Mouse (Mus musculus): ENCODE results near the gene Cpb2. TPM values are rescaled to one million over a fixed set of nuclear protein-coding genes. Genes with fewer than 3 reads are reported as not detected.

Gene Cpb2
- polyA plus RNA-seq (2012; fragmentation: generic; extraction: Trizol) = not detected
- long read RNA-seq, experiment 1 = 0 reads
- long read RNA-seq, experiment 2 = 0 reads

GRCm38 (mm10) chr14:75242087-75242486 lies at the start of gene Cpb2:
Gene Cpb2 (plus strand): TSS chr14:75242287.
- no peaks in the 10 kb centered on the region for H3K79me3 ChIP-seq (ENCODE audit: low read depth)
- no peaks in the 10 kb centered on the region for H3K36me3 ChIP-seq (ENCODE audit: control insufficient read depth, insufficient read depth)
- no peak for TF ChIP-seq MAX (IDR thresholded peaks at IDR 0.05)
- no peak for TF ChIP-seq MYOG (IDR thresholded peaks at IDR 0.05; ENCODE audit: control insufficient read depth, extremely low read depth, insufficient read length)
- TF ChIP-seq MYOD1 (IDR thresholded peaks at IDR 0.05; ENCODE audit: control insufficient read depth, insufficient read length, low read depth) = no peak
- no peak for TF ChIP-seq USF1 (IDR thresholded peaks at IDR 0.05; ENCODE audit: low read depth)
- no peak for TF ChIP-seq FOSL1 (IDR thresholded peaks at IDR 0.05; ENCODE audit: insufficient read depth, low read length, poor library complexity, severe bottlenecking)
- TF ChIP-seq CEBPB (IDR thresholded peaks at IDR 0.05; ENCODE audit: low read depth) = no peak
- no peak for TF ChIP-seq CTCF (IDR thresholded peaks at IDR 0.05; ENCODE audit: control insufficient read depth, insufficient read depth, insufficient read length)
- no peaks in the 10 kb centered on the region for H3K79me2 ChIP-seq (ENCODE audit: control insufficient read depth, insufficient read depth)
- H3K4me3 ChIP-seq (ENCODE audit: insufficient read depth, poor library complexity, severe bottlenecking) = no peak within 1 kb of the TSS
- no peaks in the 10 kb centered on the region for H3K27me3 ChIP-seq (ENCODE audit: control insufficient read depth, insufficient read depth, insufficient read length)
- no peak within 1 kb of the TSS for H3ac ChIP-seq (ENCODE audit: control insufficient read depth, insufficient read length, low read depth)

- H3K4me3 ChIP-seq (ENCODE audit: insufficient read depth, poor library complexity, severe bottlenecking) = no peak overlapping the region
- H3K36me3 ChIP-seq (ENCODE audit: control insufficient read depth, insufficient read depth) = no peaks in the 10 kb centered on the region
- H3K79me2 ChIP-seq (ENCODE audit: control insufficient read depth, insufficient read depth) = no peaks in the 10 kb centered on the region
- no peak overlapping the region for H3ac ChIP-seq (ENCODE audit: control insufficient read depth, insufficient read length, low read depth)
- peaks cover 12% of the 10 kb centered on the region for H3K27me3 ChIP-seq (ENCODE audit: control insufficient read depth, insufficient read depth, insufficient read length)
- H3K79me3 ChIP-seq (ENCODE audit: low read depth) = no peaks in the 10 kb centered on the region
- TF ChIP-seq MYOG (IDR thresholded peaks at IDR 0.05; ENCODE audit: control insufficient read depth, extremely low read depth, insufficient read length) = no peak
- TF ChIP-seq CEBPB (IDR thresholded peaks at IDR 0.05; ENCODE audit: low read depth) = no peak
- TF ChIP-seq USF1 (IDR thresholded peaks at IDR 0.05; ENCODE audit: low read depth) = no peak
- TF ChIP-seq CTCF (IDR thresholded peaks at IDR 0.05; ENCODE audit: control insufficient read depth, insufficient read depth, insufficient read length) = no peak
- TF ChIP-seq MYOD1 (IDR thresholded peaks at IDR 0.05; ENCODE audit: control insufficient read depth, insufficient read length, low read depth) = no peak
- no peak for TF ChIP-seq MAX (IDR thresholded peaks at IDR 0.05)
- no peak for TF ChIP-seq FOSL1 (IDR thresholded peaks at IDR 0.05; ENCODE audit: insufficient read depth, low read length, poor library complexity, severe bottlenecking)
Observed at GRCm38 (mm10) chr14:75192427-75192826, 49.7 kb upstream of the Cpb2 start.

DNA sequence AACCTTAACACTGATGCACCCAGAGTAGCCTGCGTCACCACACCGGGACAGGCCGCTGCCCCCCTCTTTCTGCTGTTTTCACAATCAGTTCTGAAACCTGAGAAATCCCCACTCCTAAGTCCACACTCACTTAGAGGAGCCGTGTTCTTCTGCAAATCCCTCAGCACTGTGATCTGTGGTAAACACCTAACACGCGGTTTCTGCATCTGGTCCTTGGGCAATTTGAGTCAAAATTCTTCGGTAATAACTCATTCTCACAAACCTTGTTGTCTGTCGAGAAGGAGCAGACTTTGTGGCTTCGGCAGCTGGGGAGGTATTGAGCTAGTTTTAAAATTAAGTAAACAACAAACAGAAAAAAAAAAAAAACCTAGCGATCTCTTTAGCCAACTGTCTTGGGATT lies 49.2 kb upstream of the Cpb2 start:
- no peak for TF ChIP-seq CTCF (IDR thresholded peaks at IDR 0.05; ENCODE audit: control insufficient read depth, insufficient read depth, insufficient read length)
- no peak for TF ChIP-seq MAX (IDR thresholded peaks at IDR 0.05)
- no peak for TF ChIP-seq FOSL1 (IDR thresholded peaks at IDR 0.05; ENCODE audit: insufficient read depth, low read length, poor library complexity, severe bottlenecking)
- TF ChIP-seq USF1 (IDR thresholded peaks at IDR 0.05; ENCODE audit: low read depth) = no peak
- TF ChIP-seq MYOD1 (IDR thresholded peaks at IDR 0.05; ENCODE audit: control insufficient read depth, insufficient read length, low read depth) = no peak
- no peak for TF ChIP-seq CEBPB (IDR thresholded peaks at IDR 0.05; ENCODE audit: low read depth)
- TF ChIP-seq MYOG (IDR thresholded peaks at IDR 0.05; ENCODE audit: control insufficient read depth, extremely low read depth, insufficient read length) = no peak

DNA sequence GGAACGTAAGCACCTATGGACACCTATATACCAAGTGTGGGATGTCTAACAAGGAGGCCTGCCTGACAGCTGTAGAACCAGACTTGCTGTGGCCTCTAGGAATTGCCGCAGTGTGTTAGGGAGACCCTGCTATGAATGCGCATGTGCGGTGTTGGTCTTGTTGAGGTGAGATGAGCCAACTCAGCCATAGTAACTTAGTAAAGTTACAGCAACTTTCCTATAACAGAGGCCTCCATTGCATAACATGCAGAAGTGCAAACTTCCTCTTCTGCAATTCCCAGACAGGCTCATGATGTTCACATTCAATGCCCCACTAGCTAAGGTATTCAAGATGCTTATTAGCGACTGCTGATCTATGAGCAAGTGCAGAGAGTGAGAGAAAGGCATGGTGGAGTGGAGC lies 46.6 kb upstream of the Cpb2 start:
- Histone ChIP-seq H3K79me3 (ENCODE audit: low read depth) (no peaks in the 10 kb centered on the region), H3K36me3 (ENCODE audit: control insufficient read depth, insufficient read depth) (no peaks in the 10 kb centered on the region), H3K79me2 (ENCODE audit: control insufficient read depth, insufficient read depth) (no peaks in the 10 kb centered on the region), H3ac (ENCODE audit: control insufficient read depth, insufficient read length, low read depth) (no peak overlapping the region), H3K27me3 (ENCODE audit: control insufficient read depth, insufficient read depth, insufficient read length) (peaks cover 12% of the 10 kb centered on the region), H3K4me3 (ENCODE audit: insufficient read depth, poor library complexity, severe bottlenecking) (no peak overlapping the region)
- TF ChIP-seq MAX (IDR thresholded peaks at IDR 0.05) (no peak), MYOG (IDR thresholded peaks at IDR 0.05; ENCODE audit: control insufficient read depth, extremely low read depth, insufficient read length) (no peak), CEBPB (IDR thresholded peaks at IDR 0.05; ENCODE audit: low read depth) (no peak), USF1 (IDR thresholded peaks at IDR 0.05; ENCODE audit: low read depth) (no peak), FOSL1 (IDR thresholded peaks at IDR 0.05; ENCODE audit: insufficient read depth, low read length, poor library complexity, severe bottlenecking) (no peak), CTCF (IDR thresholded peaks at IDR 0.05; ENCODE audit: control insufficient read depth, insufficient read depth, insufficient read length) (no peak), MYOD1 (IDR thresholded peaks at IDR 0.05; ENCODE audit: control insufficient read depth, insufficient read length, low read depth) (no peak)

More for the DNA sequence above, 49.2 kb upstream of the Cpb2 start:
- Histone ChIP-seq H3ac (ENCODE audit: control insufficient read depth, insufficient read length, low read depth) (no peak overlapping the region), H3K79me2 (ENCODE audit: control insufficient read depth, insufficient read depth) (no peaks in the 10 kb centered on the region), H3K79me3 (ENCODE audit: low read depth) (no peaks in the 10 kb centered on the region), H3K4me3 (ENCODE audit: insufficient read depth, poor library complexity, severe bottlenecking) (no peak overlapping the region), H3K27me3 (ENCODE audit: control insufficient read depth, insufficient read depth, insufficient read length) (peaks cover 12% of the 10 kb centered on the region), H3K36me3 (ENCODE audit: control insufficient read depth, insufficient read depth) (no peaks in the 10 kb centered on the region)

- TF ChIP-seq MYOG (IDR thresholded peaks at IDR 0.05; ENCODE audit: control insufficient read depth, extremely low read depth, insufficient read length) = no peak
- Histone ChIP-seq H3K79me2 (ENCODE audit: control insufficient read depth, insufficient read depth) (no peaks in the 10 kb centered on the region), H3K36me3 (ENCODE audit: control insufficient read depth, insufficient read depth) (no peaks in the 10 kb centered on the region), H3ac (ENCODE audit: control insufficient read depth, insufficient read length, low read depth) (no peak overlapping the region), H3K27me3 (ENCODE audit: control insufficient read depth, insufficient read depth, insufficient read length) (peaks cover 12% of the 10 kb centered on the region), H3K79me3 (ENCODE audit: low read depth) (no peaks in the 10 kb centered on the region), H3K4me3 (ENCODE audit: insufficient read depth, poor library complexity, severe bottlenecking) (no peak overlapping the region)
Observed at GRCm38 (mm10) chr14:75197027-75197426, 45.1 kb upstream of the Cpb2 start.

- no peak for TF ChIP-seq CTCF (IDR thresholded peaks at IDR 0.05; ENCODE audit: control insufficient read depth, insufficient read depth, insufficient read length)
- no peak for TF ChIP-seq USF1 (IDR thresholded peaks at IDR 0.05; ENCODE audit: low read depth)
- no peak for TF ChIP-seq MYOD1 (IDR thresholded peaks at IDR 0.05; ENCODE audit: control insufficient read depth, insufficient read length, low read depth)
- no peak for TF ChIP-seq MAX (IDR thresholded peaks at IDR 0.05)
- TF ChIP-seq MYOG (IDR thresholded peaks at IDR 0.05; ENCODE audit: control insufficient read depth, extremely low read depth, insufficient read length) = no peak
- TF ChIP-seq FOSL1 (IDR thresholded peaks at IDR 0.05; ENCODE audit: insufficient read depth, low read length, poor library complexity, severe bottlenecking) = no peak
- TF ChIP-seq CEBPB (IDR thresholded peaks at IDR 0.05; ENCODE audit: low read depth) = no peak
- no peaks in the 10 kb centered on the region for H3K79me3 ChIP-seq (ENCODE audit: low read depth)
- H3K79me2 ChIP-seq (ENCODE audit: control insufficient read depth, insufficient read depth) = no peaks in the 10 kb centered on the region
- H3K36me3 ChIP-seq (ENCODE audit: control insufficient read depth, insufficient read depth) = no peaks in the 10 kb centered on the region
- peaks cover 8% of the 10 kb centered on the region for H3K27me3 ChIP-seq (ENCODE audit: control insufficient read depth, insufficient read depth, insufficient read length)
- H3K4me3 ChIP-seq (ENCODE audit: insufficient read depth, poor library complexity, severe bottlenecking) = no peak overlapping the region
- no peak overlapping the region for H3ac ChIP-seq (ENCODE audit: control insufficient read depth, insufficient read length, low read depth)
Observed at GRCm38 (mm10) chr14:75197660-75198059, 44.4 kb upstream of the Cpb2 start.
